Mouse (Mus musculus): ENCODE results near the gene Abca7.
"Not testable (repeated sequence)": the region's sequence is repeated elsewhere in the genome, so short reads cannot be mapped to it uniquely, and the experiment has no call there.

Gene Abca7

DNA sequence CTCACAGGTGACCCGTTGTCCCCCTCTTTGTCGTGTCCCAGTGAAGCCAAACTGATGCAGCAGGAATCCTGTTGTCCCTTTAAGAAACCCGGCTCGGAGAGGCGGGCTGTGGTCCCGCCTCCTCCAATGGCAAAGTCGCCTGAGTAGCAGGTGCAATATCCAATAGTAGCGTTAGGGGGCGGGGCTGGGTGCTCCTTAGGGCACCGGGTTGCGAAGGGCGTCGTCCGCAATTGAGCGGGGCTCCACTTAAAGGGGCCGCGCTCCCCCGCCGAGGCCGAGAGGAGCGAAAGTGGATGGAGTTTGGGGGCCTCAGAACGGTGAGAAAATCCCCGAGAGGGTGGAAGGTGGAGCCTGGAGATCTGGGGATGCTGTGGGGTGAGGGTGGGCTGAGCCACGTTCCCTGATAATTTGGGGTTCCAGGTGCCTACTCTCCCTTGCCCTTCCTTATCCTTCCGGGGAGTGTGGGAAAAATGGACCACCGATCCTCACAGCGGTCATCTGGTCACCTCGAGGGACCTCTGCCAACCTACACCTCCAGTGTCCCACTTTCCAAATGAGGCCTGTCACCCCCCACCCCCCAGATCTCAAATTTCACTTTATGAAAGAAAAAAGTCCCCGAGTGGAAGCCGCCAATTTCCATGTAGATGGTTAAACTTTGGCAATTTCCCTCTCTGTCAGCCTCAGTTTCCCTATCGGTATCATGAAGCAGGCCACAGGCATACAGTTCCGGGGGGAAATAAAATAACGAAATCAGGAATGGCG is at the start of gene Abca7:
TSS of gene Abca7 (plus strand) at position 223 of the 762 bp plus-strand sequence.
- peak; percentile 93 to 94 for DNase-seq (ENCODE audit: low spot score in 2 of 2)

DNA sequence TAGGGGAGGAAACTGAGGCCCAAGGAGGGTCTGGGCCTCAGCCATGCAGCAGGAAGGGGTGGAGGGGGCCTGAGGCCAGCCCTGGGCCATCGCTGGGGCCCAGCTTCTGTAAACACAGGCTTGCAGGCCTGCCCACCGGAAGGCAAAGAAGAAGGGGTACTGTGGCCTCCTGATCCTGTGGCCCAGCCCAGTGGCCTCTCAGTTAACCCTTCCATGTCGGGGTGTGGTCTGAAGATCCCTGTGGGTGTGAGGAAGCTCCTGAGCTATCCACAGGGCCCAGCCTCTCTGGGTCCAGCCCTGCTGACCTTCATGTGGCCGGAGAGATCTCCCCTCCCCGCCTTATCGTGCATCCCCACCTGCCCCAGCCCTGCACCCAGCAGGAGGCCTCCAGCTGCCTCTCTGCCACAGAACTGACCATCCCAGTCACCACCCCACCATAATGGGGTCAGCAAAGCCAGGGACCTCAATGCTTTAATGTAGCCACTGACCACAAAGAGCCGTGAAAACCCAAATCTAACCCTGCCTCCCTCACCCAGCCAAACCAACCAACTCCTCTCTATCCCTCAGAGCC is 49.5 kb upstream of the Abca7 start:
- DNase-seq (ENCODE audit: low spot score in 2 of 2) = no peak

DNA sequence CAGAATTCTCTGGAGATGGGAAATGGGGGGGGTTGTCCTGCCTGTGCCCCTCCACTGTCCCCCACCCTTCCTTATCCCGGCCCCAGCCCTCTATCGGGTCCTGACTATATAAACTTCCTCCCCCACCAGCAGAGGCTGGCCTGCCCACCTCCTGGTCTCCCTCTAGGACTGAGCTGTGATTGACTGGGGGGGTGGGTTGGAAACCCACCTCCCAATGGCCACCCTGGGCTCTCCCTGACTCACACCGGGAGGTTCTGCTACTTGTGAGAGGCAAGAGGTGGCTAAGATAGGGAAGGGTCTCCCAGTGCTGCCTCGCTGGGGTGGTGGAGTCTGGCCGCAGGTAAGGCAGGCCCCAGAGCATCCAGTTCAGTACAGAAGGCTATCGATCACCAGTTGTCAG is 48.8 kb upstream of the Abca7 start:
- no peak for DNase-seq (ENCODE audit: low spot score in 2 of 2)

DNA sequence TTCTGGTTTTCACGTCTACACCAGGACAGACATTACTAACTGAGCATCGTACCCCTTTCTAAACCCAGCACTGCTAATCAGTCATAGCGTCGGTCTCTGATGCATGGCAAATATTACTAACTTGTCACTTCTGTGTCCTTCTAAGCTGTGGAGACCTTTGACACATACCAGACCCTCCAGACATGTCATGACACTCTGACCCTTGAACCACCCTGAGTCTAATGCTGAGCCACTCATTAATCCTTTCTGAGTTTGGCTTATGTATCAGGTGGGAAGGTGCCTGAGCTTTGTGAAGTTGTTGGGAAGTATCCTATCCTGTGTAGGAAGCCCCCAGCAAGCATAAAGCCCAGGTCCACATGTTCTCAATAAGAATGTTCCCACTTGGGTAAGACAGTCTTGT is 46.4 kb upstream of the Abca7 start:
- DNase-seq (ENCODE audit: low spot score in 2 of 2) = no peak

DNA sequence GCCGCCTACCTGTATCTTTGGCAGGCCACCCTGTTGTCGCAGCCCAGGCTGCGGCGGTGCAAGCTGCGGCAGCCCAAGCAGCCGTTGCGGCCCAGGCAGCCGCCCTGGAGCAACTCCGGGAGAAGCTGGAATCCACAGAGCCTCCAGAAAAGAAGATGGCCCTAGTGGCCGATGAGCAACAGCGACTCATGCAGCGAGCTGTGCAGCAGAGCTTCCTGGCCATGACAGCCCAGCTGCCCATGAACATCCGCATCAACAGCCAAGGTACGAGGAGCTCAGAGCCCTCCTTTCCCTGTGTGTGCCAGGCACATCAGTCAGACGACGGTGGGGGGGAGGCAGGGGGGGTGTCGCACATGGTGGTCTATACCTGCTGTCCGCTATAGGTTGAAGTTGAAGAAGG is 45.6 kb upstream of the Abca7 start:
- no peak for DNase-seq (ENCODE audit: low spot score in 2 of 2)

DNA sequence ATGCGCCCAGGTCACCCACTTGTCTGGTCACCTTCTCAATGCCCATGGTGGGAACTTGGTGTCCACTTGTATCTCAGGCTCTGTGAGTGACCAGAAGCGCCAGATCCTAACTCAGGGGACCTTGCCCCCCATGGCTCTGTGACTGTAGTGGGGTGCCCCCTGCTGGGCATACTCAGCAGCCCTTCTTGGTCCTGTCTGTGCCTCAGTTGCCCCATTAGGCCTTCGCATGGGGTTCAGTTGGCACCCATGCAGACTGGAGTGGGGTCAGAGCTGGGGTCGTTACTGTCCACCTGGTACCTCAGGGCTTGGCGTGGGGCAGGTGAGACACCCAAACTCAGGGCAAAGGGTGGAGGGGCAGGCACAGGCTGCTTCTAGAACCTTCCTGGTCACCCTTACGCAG is 42.3 kb upstream of the Abca7 start:
- DNase-seq (ENCODE audit: low spot score in 2 of 2) = peak in 1 of 2 experiments; percentile 49

DNA sequence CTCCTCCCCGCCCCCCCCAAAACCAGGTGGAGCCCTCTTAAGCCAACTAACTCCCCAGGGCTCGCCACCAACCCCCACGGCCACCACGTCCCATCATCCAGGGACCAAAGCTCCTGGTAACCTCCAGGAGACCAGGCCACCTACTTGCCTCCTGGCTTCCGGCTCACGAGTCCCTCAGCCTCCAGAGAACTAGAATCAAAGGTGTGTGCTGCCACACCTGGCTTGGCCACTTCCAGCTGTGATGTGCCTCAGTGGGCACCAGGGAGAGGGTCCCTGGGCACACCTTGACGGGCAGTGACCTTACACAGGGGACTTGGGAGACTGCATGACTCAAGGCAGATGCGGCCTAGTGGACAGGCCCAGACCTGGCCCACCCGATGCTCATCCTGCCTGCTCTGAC is 40.6 kb upstream of the Abca7 start:
- DNase-seq (ENCODE audit: low spot score in 2 of 2) = no peak

DNA sequence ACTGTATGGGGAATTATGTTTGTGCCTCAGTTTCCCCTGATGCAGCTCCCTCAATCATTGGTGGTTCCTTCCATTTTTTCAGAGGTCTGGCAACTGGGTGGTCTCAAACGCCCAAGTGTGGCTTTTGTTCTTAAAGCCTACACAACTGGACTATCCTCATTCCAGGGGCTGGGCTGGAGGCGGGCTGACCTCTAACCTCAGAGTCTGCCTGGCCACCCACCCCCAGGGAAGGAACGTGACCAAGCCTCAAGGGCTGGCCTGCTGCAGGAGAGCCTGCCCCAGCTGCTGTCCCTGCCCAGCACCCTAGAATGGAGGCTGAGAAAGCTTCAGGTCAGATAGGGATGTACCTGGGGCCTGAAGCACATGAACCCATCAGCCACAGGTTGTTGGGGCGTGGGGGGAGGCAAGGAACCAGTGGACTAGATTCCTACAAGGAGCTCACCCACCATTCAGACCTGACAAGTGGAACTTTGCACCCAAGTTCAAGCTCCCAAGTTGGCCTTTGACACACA is 39.6 kb upstream of the Abca7 start:
- DNase-seq (ENCODE audit: low spot score in 2 of 2) = no peak

DNA sequence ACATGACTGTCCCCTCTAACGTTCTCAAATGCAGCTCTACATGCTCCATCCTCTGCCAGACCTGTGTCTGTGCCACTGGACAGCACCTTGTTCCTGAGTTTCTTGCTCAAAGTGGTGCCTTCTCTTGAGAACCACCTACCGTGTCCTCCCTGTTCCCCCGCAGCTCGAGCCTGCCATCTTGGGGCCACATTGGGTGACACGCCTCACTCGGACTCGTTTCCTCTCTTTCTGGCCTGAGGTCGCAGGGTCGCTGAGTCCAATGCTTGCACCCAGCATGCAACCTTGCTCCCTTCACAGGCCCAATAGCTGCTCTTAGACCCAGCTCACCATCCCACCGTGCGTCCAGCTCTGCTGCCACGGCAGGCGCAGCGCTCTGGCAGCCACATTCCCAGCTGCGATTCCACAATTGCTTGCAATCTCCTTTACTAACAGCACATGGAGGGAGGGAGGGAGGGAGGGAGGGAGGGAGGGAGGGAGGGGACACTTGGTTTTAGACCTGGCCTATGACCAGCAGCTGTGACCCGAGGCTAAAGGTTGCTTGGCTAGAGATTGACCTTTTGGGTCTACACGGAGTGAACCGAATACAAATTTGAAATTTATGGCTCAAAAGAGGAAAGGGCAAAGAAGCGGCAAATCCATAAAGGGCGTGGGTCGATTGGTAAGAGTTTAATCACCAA is 38.0 kb upstream of the Abca7 start:
- DNase-seq (ENCODE audit: low spot score in 2 of 2) = peak; percentile 79 to 86

DNA sequence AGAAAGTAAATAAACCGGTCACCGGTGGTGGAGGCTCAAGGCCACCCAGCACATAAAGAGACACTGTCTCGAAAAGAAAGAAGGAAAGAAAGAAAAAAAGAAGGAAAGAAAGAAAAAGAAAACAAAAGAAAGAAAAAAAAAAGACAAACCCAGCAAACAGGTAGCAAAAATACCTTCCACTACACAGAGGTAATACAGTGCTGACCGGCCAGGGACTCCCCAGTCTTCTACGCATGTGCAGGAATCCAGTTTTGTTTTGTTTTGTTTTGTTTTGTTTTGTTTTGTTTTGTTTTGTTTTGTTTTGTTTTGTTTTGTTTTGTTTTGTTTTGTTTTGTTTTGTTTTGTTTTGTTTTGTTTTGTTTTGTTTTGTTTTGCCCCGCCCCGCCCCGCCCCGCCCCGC is 36.9 kb upstream of the Abca7 start:
- not testable (repeated sequence) for DNase-seq (ENCODE audit: low spot score in 2 of 2)

DNA sequence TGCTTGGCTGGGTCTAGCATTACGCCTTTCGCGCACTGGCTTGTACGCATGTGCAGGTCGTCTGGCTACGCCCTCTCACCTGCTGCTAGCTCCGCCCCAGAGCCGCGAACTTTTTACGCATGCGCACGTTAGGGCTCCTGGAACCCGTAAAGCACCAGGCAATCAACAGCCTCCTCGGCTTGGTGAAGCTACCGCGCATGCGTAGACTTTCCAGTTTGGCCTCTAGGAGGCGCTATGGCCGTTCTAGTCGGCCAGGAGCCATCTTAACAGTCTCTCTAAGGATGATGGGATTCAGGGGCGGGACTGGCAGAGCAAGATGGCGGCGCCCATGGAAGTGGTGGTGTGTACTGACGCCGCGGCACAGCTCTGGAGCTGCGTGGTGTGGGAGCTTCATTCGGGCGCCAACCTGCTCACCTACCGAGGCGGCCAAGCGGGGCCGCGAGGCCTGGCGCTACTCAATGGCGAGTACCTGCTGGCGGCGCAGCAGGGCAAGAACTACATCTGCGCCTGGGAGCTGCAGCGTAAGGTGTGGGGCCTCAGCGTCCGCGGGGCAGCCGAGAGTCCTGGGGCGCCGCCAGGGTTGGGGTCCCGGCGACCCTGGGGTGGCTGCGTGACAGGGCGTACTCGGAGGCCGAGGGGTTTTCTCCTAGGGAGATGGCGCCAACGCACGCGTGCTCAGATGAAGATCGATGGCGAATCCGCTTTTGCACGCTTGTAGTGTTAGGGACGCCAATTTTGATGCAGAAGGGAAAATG is 36.3 kb upstream of the Abca7 start, which contains the start of gene Wdr18:
TSS of gene Wdr18 (plus strand) at position 306 of the 755 bp plus-strand sequence.
- peak; percentile 100 for DNase-seq (ENCODE audit: low spot score in 2 of 2)

DNA sequence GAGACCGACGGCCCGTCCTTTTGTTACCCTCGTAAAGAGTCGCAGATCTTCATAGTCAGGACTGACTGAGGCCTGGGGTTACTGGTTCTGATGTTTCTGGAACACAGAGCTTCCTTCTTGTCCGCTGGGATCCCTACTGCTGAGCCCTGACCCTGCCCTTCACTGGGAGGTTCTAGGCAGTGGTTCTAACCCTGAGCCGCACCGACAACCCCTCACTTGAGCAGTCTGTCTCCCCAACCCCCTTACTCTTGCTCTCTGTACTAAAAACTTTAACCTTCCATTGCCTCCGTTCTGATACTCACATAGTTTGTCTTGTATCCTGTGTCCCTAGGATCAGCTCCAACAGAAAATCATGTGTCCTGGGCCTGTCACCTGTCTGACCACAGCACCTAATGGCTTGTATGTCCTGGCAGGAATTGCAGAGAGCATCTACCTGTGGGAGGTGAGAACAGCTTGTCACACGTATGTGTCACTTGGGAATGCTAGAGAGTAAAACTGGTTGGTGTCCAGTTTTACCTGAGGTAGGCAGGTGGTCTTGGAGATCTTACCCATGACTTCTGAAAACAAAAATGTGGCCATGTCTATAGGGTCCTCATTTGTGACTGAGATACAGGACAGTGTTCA is 35.5 kb upstream of the Abca7 start:
- DNase-seq (ENCODE audit: low spot score in 2 of 2) = no peak

DNA sequence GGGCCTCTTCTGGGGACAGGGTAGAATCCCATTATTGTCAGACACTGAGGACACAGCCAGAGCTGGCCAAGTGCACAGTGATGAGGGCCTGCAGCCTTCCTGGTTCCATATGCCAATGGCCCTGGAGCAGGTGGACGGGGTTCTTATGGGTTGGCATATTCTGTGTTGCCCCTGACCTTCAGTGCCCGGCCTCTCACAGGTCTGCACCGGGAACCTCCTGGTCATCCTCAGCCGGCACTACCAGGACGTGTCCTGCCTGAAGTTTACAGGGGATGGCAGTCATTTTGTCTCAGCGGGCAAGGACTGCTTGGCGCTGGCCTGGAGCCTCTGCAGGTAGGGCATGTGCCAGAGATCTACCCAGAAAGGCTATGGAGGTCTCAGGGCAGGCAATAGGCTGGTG is 31.6 kb upstream of the Abca7 start:
- no peak for DNase-seq (ENCODE audit: low spot score in 2 of 2)

DNA sequence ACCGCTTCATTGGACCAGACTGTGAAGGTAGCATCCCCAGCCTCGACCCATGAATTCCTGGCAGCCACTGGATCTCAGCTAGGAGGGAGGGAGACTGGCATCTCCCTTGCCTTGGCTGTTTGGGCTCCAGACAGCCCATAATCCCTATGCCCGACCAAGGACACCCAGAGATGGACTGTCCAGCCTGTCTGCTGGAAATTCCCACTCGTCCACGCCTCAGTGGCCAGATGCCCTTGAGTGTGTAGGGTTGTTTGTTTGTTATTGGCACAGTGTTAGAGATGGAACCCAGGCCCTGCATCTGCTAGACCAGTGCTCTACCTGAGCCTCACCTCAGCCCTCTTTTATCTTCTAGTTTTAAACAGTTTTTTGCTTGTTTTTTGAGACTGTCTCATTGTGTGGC is 31.0 kb upstream of the Abca7 start:
- DNase-seq (ENCODE audit: low spot score in 2 of 2) = no peak

DNA sequence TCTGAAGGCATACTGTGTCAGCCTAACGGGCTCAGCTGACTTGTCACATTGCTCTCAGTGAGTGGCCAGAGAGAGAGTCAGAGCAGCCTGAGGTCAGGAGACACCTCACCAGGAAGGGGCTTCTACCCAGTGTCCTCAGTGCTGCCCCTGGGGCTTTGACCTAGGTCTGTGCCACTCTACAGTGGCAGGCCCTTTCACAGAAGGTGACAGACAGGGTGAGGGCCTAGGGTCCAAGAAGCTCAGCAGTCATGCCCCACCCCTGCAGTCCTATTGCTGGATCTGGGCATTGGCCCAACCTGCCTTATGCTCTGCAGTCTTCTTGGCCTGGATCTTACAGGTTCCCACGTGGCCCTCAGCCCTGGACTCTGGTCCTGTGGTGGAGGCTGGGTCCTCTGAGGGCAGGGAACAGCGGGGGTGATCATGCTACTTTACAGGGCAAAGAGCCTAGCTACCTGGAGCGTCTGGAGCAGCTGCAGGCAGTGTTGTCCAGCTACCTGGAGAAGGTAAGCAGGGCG is 29.4 kb upstream of the Abca7 start:
- DNase-seq (ENCODE audit: low spot score in 2 of 2) = no peak

DNA sequence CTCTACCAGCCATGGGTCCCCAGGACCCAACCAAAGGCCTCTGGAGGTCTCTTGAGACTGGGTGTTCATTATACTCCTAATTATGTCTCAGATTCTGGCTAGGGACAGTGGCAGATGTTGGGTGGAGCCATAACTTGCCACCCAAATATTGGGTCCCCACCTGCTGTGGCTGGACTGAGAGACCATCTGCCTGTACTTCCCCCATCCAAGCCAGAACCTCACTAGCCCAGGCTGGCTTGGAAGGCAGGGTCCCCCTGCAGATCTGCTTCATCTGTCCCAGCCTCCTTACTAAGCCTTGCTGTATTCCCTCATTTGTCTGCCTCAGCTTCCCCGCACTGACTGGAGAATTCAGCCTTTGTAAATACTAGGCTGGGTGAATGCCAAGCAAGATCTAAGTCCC is 28.1 kb upstream of the Abca7 start:
- no peak for DNase-seq (ENCODE audit: low spot score in 2 of 2)

DNA sequence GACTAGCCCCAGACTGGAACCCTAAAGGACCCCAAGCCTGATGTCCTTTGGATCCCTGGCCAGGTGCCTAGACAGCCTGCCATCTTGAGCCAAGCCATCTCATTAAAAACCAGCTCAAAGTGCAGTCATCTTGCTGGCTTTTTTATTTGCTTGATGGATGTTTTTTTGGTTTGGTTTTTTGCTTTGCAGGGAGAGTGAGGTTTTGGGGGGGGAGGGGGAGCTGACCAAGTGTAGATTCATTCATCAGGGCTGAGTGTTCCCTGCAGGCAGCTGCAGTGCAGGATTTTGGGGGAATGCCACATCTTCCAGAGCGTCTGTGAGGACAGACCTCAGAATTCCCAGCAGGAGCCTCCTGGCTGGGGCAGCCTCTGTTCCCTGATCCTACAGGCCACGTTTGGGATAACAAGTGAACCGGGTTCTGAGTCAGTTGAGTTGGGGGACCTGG is 27.1 kb upstream of the Abca7 start:
- DNase-seq (ENCODE audit: low spot score in 2 of 2) = no peak

DNA sequence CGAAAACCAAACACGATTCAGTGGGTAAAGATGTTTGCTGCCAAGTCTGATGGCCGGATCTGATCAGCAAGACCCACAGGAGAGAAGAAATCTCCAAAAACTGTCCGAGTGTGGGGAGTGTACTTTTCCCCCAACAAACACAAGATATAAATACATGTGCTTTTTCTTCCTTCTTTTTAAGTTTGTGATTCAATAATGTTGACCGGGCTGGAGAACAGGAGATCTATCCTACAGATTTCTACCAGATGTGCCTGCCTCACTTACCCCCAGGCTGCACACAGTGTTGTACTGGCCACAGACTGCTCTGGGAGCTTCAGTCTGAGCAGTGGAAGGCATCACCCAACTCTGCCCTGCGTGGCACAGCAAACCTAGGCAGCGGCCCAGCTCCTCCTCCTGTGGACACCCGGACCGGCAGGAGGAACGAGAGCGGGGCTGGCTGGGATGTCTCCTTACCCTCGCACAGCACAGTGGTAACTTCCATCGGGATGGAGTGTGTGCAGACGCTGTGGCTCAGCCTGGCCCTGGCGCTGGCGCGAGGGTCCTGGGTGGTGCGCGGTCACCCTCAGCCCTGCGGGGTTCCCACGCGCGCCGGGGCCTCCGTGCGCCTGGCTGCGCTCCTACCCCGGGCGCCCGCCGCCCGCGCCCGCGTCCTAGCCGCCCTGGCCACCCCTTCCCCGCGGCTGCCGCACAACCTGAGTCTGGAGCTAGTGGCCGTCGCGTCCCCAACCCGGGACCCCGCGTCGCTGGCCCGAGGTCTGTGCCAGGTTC is 25.7 kb upstream of the Abca7 start, which contains the start of gene Grin3b:
TSS of gene Grin3b (plus strand) at position 301 of the 768 bp plus-strand sequence.
- DNase-seq (ENCODE audit: low spot score in 2 of 2) = no peak

DNA sequence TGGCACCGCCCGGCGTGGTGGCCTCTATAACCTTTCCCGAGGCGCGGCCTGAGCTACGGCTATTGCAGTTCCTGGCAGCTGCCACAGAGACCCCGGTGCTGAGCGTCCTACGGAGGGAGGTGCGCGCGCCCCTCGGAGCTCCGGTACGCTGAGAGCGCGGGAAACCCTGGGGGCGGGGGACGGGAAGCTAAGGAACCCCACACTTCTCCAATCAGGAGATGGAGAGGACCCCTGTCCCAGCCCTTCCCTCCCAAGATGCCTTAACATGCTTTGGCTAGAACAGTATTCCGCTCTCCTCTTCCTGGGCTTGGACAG is 25.2 kb upstream of the Abca7 start:
- DNase-seq (ENCODE audit: low spot score in 2 of 2) = no peak

DNA sequence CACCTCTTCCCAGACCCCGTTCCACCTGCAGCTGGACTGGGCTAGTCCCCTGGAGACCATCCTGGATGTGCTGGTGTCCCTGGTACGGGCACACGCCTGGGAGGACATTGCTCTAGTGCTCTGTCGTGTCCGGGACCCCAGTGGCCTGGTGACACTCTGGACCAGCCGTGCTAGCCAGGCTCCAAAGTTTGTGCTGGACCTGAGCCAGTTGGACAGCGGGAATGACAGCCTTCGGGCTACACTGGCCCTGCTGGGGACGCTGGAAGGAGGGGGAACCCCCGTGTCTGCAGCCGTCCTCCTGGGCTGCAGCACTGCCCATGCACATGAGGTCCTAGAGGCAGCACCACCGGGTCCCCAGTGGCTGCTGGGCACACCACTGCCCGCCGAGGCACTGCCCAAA is 23.5 kb upstream of the Abca7 start:
- no peak for DNase-seq (ENCODE audit: low spot score in 2 of 2)

DNA sequence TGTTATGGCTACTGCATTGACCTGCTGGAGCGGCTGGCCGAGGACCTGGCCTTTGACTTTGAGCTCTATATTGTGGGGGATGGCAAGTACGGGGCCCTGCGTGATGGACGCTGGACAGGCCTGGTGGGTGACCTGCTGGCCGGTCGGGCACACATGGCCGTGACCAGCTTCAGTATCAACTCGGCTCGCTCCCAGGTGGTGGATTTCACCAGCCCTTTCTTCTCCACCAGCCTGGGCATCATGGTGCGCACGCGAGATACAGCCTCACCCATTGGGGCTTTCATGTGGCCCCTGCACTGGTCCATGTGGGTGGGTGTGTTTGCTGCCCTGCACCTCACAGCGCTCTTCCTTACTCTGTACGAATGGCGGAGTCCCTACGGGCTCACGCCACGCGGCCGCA is 22.2 kb upstream of the Abca7 start:
- no peak for DNase-seq (ENCODE audit: low spot score in 2 of 2)
